Mouse (Mus musculus) heart, adult 2 months (tissue): Measurements from ENCODE around the gene Spata2l. TPM values are rescaled to one million over a fixed set of nuclear protein-coding genes. Genes with fewer than 3 reads are reported as not detected.
A peak's percentile ranks its signal among the peaks of the same experiment; 100 is the strongest.

Source experiments
- DNase-seq, 2 experiments: peaks; one replicate each; pipeline ENCODE4 v3.0.0; 2021
- H3K27ac ChIP-seq: fragments of 200-600 bp; 2 replicates; pipeline ENCODE4 v1.8.1; 2022
- H3K27me3 ChIP-seq: fragments of 200-500 bp; 2 replicates; pipeline ENCODE4 v1.6.1; 2012; ENCODE audit warnings: mild to moderate bottlenecking, low read length, inconsistent platforms, mixed read lengths; ENCODE audit not compliant: control insufficient read depth, insufficient read depth
- H3K36me3 ChIP-seq: fragments of 200-500 bp; 2 replicates; pipeline ENCODE4 v1.6.1; 2012; ENCODE audit warnings: low read length, inconsistent platforms; ENCODE audit not compliant: control insufficient read depth, insufficient read depth
- H3K4me1 ChIP-seq: fragments of 200-500 bp; 2 replicates; pipeline ENCODE4 v1.6.1; 2011; ENCODE audit warnings: low read length; ENCODE audit not compliant: control insufficient read depth, insufficient read depth
- H3K4me3 ChIP-seq: fragments of 200-600 bp; 2 replicates; pipeline ENCODE4 v1.8.1; 2022
- H3K79me2 ChIP-seq: fragments of 200-500 bp; replicated peaks from 2 replicates; pipeline ENCODE4 v1.6.1; 2012; ENCODE audit warnings: mild to moderate bottlenecking, inconsistent platforms, low read length, moderate library complexity, mixed read lengths; ENCODE audit not compliant: control insufficient read depth, insufficient read depth
- H3K9ac ChIP-seq: fragments of 200-500 bp; 2 replicates; pipeline ENCODE4 v1.6.1; 2012; ENCODE audit warnings: low read depth, mild to moderate bottlenecking, control low read depth, inconsistent platforms, low read length, mixed read lengths
- CTCF ChIP-seq: fragments of 200-600 bp; IDR thresholded peaks from 2 replicates; pipeline ENCODE4 v1.8.1; 2022; ENCODE audit warnings: antibody characterized with exemption, mild to moderate bottlenecking, moderate library complexity
- EP300 ChIP-seq: fragments of 200-500 bp; IDR thresholded peaks from 2 replicates; pipeline ENCODE4 v1.6.1; 2011; ENCODE audit warnings: low read depth, low read length, control low read depth; ENCODE audit not compliant: insufficient read depth
- POLR2A ChIP-seq: fragments of 200-500 bp; IDR thresholded peaks from 2 replicates; pipeline ENCODE4 v1.6.1; 2011; ENCODE audit warnings: mild to moderate bottlenecking, low read depth, low read length, control low read depth; ENCODE audit not compliant: insufficient read depth
- WGBS: fragments of 180-500 bp; shearing (Covaris S2); methylation state at CpG from one replicate; pipeline ENCODE4 v1.1.7; 2018; 5-methylcytosine and 5-hydroxymethylcytosine counted together
- intact Hi-C: fragments of 180-260 bp; cut with DNase I; formaldehyde crosslinking; loops from one replicate; pipeline ENCODE4 v1.15.1; 2025
- polyA plus RNA-seq: library from polyadenylated mRNA; depleted of rRNA; stranded (reverse); fragments of >200 nt; gene quantifications from 2 replicates; pipeline ENCODE4 v1.2.3, GENCODE M21; 2012
- total RNA-seq, 2 experiments: library from RNA; stranded (reverse); gene quantifications; 2 replicates each; pipeline ENCODE4 v1.2.3; 2021

Spata2l gene
- total and polyA plus RNA-seq, 3 experiments: 6.0 to 7.5 (median 6.7) TPM

GRCm38 (mm10) chr8:123220917-123221316 is 15.1 kb downstream of the Spata2l start:
- Histone ChIP-seq H3K4me1 (peaks cover 2% of the 10 kb centered on the region), H3K27me3 (no peaks in the 10 kb centered on the region), H3K36me3 (no peaks in the 10 kb centered on the region), H3K27ac (no peak overlapping the region), H3K79me2 (no peaks in the 10 kb centered on the region), H3K9ac (no peak overlapping the region), H3K4me3 (no peak overlapping the region)
- intact Hi-C loops: loop anchor here (10.0 kb wide), 2 partner anchors 264 to 846 kb away; partner anchors contain the start of gene Zc3h18
- TF ChIP-seq CTCF (no peak), EP300 (no peak), POLR2A (no peak)
- DNase-seq: no peak
- WGBS: 27% methylated on average over 1 of the region's 1 CpGs

DNA sequence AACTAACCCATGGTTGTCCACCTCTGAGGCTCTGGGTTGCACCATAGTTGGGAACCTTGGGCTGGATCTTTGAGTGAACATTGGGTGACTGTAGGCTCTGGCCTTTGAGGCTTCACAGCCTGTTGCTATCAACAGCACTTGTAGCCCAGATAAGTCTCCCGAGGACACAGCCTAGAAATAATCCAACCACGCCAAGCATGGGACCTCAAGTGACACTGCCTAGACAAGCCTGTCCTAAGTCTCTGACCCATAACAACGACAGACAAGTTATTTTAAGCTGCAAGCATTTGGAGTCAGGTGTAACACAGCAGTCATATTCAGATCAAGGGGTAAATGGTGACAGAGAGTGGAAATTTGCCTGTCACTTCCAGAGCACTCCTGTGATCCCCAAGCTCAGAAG is 20.6 kb downstream of the Spata2l start:
- WGBS: 45% methylated on average over 3 of the region's 3 CpGs
- no peaks in the 10 kb centered on the region for H3K79me2 ChIP-seq
- H3K4me1 ChIP-seq: peaks cover 3% of the 10 kb centered on the region; the same call in 1 of the 2 replicates
- TF ChIP-seq POLR2A (peak; percentile 39; the same call in 1 of the 2 replicates), EP300 (peak; percentile 96), CTCF (no peak)
- no peaks in the 10 kb centered on the region for H3K36me3 ChIP-seq
- H3K9ac ChIP-seq: no peak overlapping the region
- no peak overlapping the region for H3K4me3 ChIP-seq
- H3K27ac ChIP-seq: peak overlapping the region; percentile 93
- peak in 1 of 2 experiments; percentile 70 for DNase-seq
- intact Hi-C loops: loop anchor here (10.0 kb wide), 2 partner anchors 311 to 741 kb away; partner anchors contain the start of genes Ctu2 and Rnf166
- no peaks in the 10 kb centered on the region for H3K27me3 ChIP-seq

GRCm38 (mm10) chr8:123213118-123213772 is 22.8 kb downstream of the Spata2l start:
- peaks cover 3% of the 10 kb centered on the region; the same call in 1 of the 2 replicates for H3K4me1 ChIP-seq
- no peak for DNase-seq
- WGBS: 15% methylated on average over 22 of the region's 22 CpGs
- no peaks in the 10 kb centered on the region for H3K36me3 ChIP-seq
- H3K79me2 ChIP-seq: no peaks in the 10 kb centered on the region
- TF ChIP-seq CTCF (peak; percentile 11; the same call in 1 of the 2 replicates), POLR2A (no peak; the same call in 1 of the 2 replicates)
- peak overlapping the region; percentile 93 for H3K27ac ChIP-seq
- H3K9ac ChIP-seq: peak overlapping the region; percentile 81
- H3K27me3 ChIP-seq: no peaks in the 10 kb centered on the region
- peak overlapping the region; percentile 82 for H3K4me3 ChIP-seq
- intact Hi-C loops: loop anchor here (2.0 to 10.0 kb wide), 3 partner anchors 42 to 738 kb away; partner anchors contain the start of genes Ctu2, Rnf166, Vps9d1 and Zfp276

DNA sequence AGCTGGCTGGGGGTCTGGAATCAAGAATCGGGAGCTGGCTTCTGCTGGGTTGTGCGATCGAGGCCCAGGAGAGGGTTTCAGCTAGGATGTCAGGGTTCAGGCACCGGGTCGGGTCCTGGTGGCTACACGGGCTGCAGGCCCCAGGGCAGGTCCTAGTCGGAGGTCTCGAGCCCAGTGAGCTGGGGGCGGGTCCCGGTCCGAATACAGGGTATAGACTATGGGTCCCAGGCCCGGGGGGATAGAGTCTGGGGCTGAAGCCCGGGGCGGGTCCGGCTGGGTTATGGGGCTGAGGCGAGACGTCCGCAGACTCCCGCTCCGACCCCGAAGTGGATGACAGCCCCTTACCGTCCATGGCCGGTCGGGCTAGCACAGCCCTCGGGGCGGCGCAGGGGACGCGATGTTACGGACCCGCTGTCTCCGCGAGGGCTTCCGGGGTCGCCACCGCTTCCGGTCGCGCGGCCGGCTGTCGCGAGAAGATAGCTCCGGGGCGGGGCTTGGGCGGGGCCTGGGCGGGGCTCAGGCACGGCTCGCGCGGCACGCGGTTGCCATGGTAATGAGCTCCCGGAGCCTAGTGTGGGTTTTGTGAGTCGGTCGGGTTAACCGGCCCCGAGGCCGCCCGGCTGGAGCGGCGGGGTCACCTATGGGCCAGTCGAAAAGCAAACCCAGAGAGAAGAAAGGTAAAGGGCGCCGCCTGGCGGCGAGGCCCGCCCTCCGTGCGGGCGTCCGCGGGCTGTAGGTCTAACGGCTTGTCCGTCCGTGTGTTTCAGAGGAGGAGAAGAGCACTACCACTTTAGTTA is 23.5 kb downstream of the Spata2l start, which contains the start of the genes Chmp1a and Spata33:
TSS of gene Chmp1a (minus strand) at position 443 of the 797 bp plus-strand sequence.
TSS of gene Spata33 (plus strand) at position 512 of the 797 bp plus-strand sequence.
- peaks cover 3% of the 10 kb centered on the region; the same call in 1 of the 2 replicates for H3K4me1 ChIP-seq
- no peaks in the 10 kb centered on the region for H3K36me3 ChIP-seq
- H3K27ac ChIP-seq: peak within 1 kb of the TSS; percentile 93
- peak; percentile 79 for TF ChIP-seq POLR2A
- 0 out of 2 replicates have a peak, but pooled peaks have one; percentile 4 for TF ChIP-seq EP300
- TF ChIP-seq CTCF: peak; percentile 86
- no peaks in the 10 kb centered on the region for H3K27me3 ChIP-seq
- under 1% methylated on average over 76 of the region's 76 CpGs for WGBS
- H3K4me3 ChIP-seq: peak within 1 kb of the TSS; percentile 82
- intact Hi-C loops: loop anchor here (2.0 to 10.0 kb wide), 3 partner anchors 42 to 738 kb away; partner anchors contain the start of genes Ctu2, Rnf166, Vps9d1 and Zfp276
- DNase-seq: peak; percentile 89 to 91
- peak within 1 kb of the TSS; percentile 90 for H3K9ac ChIP-seq
- no peaks in the 10 kb centered on the region for H3K79me2 ChIP-seq

DNA sequence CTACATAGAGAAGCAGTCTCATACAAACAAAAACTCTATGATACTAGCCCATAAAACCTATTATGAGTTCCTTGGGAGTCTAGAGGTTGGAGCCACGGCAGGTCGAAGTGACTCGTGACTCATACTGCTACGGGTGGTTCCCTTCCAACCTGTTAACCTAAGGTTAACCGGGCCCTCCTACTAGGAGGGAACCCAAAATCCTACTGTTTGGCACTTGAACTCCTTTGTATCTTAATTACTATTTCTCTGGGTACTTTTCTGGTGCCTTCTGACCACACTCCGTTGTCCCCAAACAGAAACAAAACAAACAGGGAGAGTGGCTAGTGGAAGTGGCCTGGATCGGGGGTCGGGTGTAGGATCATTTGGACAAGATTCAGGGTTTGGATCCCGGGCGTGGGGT is 24.2 kb downstream of the Spata2l start:
- Histone ChIP-seq H3K4me1 (peaks cover 3% of the 10 kb centered on the region; the same call in 1 of the 2 replicates), H3K36me3 (no peaks in the 10 kb centered on the region), H3K79me2 (no peaks in the 10 kb centered on the region), H3K9ac (peak overlapping the region; percentile 90), H3K4me3 (peak overlapping the region; percentile 82), H3K27ac (peak overlapping the region; percentile 93), H3K27me3 (no peaks in the 10 kb centered on the region)
- TF ChIP-seq POLR2A (no peak), CTCF (no peak), EP300 (no peak)
- WGBS: 27% methylated on average over 10 of the region's 10 CpGs
- intact Hi-C loops: loop anchor here (2.0 to 10.0 kb wide), 3 partner anchors 43 to 737 kb away; partner anchors contain the start of genes Ctu2, Rnf166, Vps9d1 and Zfp276
- no peak for DNase-seq
